Mouse (Mus musculus): Measurements from ENCODE around the gene Wbp2. TPM values are rescaled to one million over a fixed set of nuclear protein-coding genes. Genes with fewer than 3 reads are reported as not detected.

Gene Wbp2
- polyA plus RNA-seq, 1 experiment = 267 TPM

DNA sequence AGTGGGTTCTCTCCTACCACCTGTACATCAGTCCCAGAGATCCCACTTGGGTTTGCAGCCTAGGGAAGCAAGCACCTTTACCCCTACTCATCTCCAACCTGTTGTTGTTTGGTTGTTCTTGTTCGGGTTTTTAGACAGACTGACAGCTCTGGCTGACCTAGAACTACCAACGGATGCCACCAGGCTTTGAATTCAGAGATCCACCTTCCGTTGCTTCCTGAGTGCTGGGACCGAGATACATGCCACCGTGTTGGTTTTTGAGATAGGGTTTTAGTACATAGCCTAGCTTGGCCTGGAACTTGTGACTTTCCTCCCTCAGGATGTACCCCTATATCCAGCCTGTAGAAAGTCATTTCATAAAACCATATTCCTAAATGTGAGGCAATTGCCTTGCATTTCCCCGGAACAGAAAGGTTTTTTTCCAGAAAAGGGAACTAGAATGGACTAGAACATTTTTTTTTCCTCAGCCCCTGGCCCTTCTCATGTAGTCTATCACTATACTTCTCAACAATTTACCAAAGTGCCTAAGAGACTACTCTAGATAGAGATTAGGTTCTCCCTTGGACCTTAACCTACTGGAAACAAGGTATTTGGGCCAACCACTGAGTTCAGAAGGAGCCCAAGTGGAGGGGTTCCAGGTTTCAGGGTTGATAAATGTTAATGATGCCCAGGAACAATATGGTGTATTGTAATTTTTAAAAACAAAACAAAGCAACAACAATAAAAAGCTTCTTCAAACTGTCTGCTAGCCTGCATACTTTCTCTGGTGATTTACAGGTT lies 57.5 kb downstream of the Wbp2 start:
- TF ChIP-seq CTCF (IDR thresholded peaks at IDR 0.05; ENCODE audit: insufficient read depth, low read length) (no peak), POLR2A (IDR thresholded peaks at IDR 0.05; ENCODE audit: borderline replicate concordance, extremely low read depth, low read depth, low read length) (no peak)
- no peak for DNase-seq
- Histone ChIP-seq H3K4me3 (replicated peaks; ENCODE audit: extremely low read depth, low read depth, low read length) (no peak overlapping the region), H3K4me1 (ENCODE audit: control insufficient read depth, insufficient read depth, low read length) (peaks cover 8% of the 10 kb centered on the region)
- 72% methylated on average over 6 of the region's 6 CpGs for WGBS

Other genes with a start within 250 kb of the Wbp2 start
- 5.4 and 7.9 TPM in 2 replicates for gene Myo15b, start 228.6 kb downstream of the Wbp2 start, polyA plus RNA-seq (2012; rRNA removed)
- gene Smim5, start 187.0 kb downstream of the Wbp2 start, polyA plus RNA-seq (2012; rRNA removed) = 10.3 and 10.8 TPM in 2 replicates
- gene Smim6, start 175.0 kb downstream of the Wbp2 start, polyA plus RNA-seq (2012; rRNA removed) = 8.5 and 9.1 TPM in 2 replicates
- gene Sap30bp, start 153.7 kb downstream of the Wbp2 start, polyA plus RNA-seq (2012; rRNA removed) = 18.8 and 23.0 TPM in 2 replicates
- gene Recql5, start 153.5 kb downstream of the Wbp2 start, polyA plus RNA-seq (2012; rRNA removed) = 14.5 and 18.0 TPM in 2 replicates
- 11.0 and 14.7 TPM in 2 replicates for gene Itgb4, start 112.3 kb downstream of the Wbp2 start, polyA plus RNA-seq (2012; rRNA removed)
- gene Galk1, start 74.3 kb downstream of the Wbp2 start, polyA plus RNA-seq (2012; rRNA removed) = 49.5 and 57.1 TPM in 2 replicates
- gene H3f3b, start 59.0 kb downstream of the Wbp2 start, polyA plus RNA-seq (2012; rRNA removed) = 223 and 243 TPM in 2 replicates
- gene Unk, start 56.7 kb downstream of the Wbp2 start, polyA plus RNA-seq (2012; rRNA removed) = 48.6 and 54.0 TPM in 2 replicates
- 51.6 and 56.4 TPM in 2 replicates for gene Unc13d, start 9.0 kb downstream of the Wbp2 start, polyA plus RNA-seq (2012; rRNA removed)
- gene Trim47, start 40.2 kb upstream of the Wbp2 start, polyA plus RNA-seq (2012; rRNA removed) = 44.6 and 55.5 TPM in 2 replicates
- 17.3 and 21.4 TPM in 2 replicates for gene Trim65, start 44.1 kb upstream of the Wbp2 start, polyA plus RNA-seq (2012; rRNA removed)
- 32.9 and 41.3 TPM in 2 replicates for gene Mrpl38, start 51.9 kb upstream of the Wbp2 start, polyA plus RNA-seq (2012; rRNA removed)
- 26.5 and 35.5 TPM in 2 replicates for gene Fbf1, start 81.2 kb upstream of the Wbp2 start, polyA plus RNA-seq (2012; rRNA removed)
- 26.9 and 29.3 TPM in 2 replicates for gene Ten1, start 111.9 kb upstream of the Wbp2 start, polyA plus RNA-seq (2012; rRNA removed)
- gene Acox1, start 112.0 kb upstream of the Wbp2 start, polyA plus RNA-seq (2012; rRNA removed) = 45.6 and 67.9 TPM in 2 replicates
- 3.6 and 16.8 TPM in 2 replicates for gene Evpl, start 151.1 kb upstream of the Wbp2 start, polyA plus RNA-seq (2012; rRNA removed)
- 29.7 and 42.9 TPM in 2 replicates for gene Srp68, start 187.2 kb upstream of the Wbp2 start, polyA plus RNA-seq (2012; rRNA removed)
- gene Galr2, start 193.9 kb upstream of the Wbp2 start, polyA plus RNA-seq (2012; rRNA removed) = 0.10 and 0.18 TPM in 2 replicates
- 29.9 and 33.2 TPM in 2 replicates for gene Exoc7, start 220.2 kb upstream of the Wbp2 start, polyA plus RNA-seq (2012; rRNA removed)
- gene Foxj1, start 248.4 kb upstream of the Wbp2 start, polyA plus RNA-seq (2012; rRNA removed) = 78.4 and 114 TPM in 2 replicates